Mouse (Mus musculus) cerebellum, adult 11 months (tissue): ENCODE data around the gene Gsx2.

Experiments
- DNase-seq: peaks from one replicate; pipeline ENCODE4 v3.0.0; 2022

The Gsx2 gene

GRCm38 (mm10) chr5:75075383-75075941, at the start of gene Gsx2:
Gsx2 (plus strand) TSS chr5:75075601.
- no peak for DNase-seq

GRCm38 (mm10) chr5:75035475-75035874, 39.9 kb upstream of the Gsx2 start:
- no peak for DNase-seq

- DNase-seq: no peak
These were observed 36.1 kb upstream of the Gsx2 start for GRCm38 (mm10) chr5:75039307-75039706.

GRCm38 (mm10) chr5:75043011-75043445, 32.4 kb upstream of the Gsx2 start:
- DNase-seq: no peak

DNA sequence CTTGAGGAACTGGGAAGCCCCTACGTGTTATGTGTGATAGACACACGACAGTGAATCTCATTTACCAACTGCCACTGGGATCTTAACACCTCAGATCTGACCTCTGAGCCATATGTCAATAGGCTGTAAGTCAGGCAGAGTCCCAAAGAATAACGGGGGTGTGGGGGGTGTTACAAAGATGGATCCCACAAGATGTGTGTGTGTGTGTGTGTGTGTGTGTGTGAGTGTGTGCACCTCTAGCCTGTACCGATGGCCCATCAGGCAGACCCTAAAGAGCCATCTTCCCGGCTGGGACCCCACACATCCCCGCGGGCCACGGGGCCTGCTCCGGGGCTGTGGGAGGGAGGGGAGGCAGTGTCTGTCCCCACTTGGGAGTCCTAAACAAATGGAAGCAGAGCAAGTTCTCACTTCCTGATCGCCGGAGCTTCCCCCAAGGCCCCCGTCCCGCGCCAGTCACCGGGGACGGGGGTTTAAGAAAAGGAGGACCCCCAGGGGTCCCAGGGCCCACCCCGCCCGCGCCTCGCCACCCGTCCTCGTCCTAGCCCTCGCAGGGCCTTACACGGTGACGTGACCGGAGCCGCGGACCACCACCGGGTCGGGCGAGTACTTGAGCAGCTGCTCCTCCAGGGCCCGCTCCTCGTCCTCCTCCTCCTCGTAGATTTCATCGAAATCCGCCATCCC, 31.6 kb upstream of the Gsx2 start:
- no peak for DNase-seq

DNA sequence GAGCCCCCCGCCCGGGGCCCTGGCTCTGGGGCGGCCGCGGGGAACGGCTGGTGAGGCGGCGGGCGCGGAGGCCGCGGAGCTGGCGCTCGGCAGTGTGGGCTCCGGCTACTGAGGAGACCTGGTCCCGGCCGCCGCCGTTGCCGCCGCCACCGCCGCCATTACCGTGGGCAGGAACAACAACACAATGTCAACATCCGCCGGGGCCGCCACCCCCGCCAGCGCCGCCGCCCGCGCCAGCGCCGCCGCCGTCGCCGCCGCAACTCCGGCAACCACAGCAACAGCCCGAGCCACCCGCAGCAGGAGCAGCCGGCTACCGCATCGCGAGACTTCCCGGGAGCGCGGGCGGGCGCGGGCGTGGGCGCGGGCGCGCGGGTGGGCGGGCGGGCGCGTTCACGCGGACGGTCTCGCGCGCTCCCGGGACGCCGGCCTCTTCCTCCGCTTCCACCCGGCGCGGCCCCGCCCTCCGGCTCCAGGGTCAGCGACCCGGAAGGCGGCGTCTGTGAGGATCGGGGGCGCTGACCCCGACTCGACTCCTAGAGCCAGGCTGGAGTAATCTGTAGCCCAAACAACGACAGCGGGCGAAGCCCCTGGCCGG, 31.0 kb upstream of the Gsx2 start, which contains the start of gene Chic2:
TSS of gene Chic2 (minus strand) at position 465 of the 595 bp plus-strand sequence.
- DNase-seq: peak; percentile 78

DNA sequence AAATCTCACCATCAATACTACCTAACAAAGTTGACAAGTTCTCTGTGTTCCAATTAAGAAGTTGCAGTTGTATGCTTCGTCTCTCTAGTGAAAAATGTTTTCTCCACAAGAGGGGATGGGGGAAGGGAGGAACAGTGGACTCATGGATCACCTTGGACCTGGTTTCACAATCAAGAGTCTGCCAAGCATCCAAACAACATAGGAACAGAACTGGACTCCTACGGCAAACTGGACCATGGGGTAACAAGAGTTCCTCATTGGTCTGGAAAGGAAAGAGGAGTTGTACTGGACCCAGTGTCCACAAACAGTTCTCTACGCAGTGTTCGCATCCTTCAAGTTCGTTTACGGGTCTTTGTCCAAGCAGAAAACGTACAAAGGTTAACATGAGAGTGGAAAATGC, 30.0 kb upstream of the Gsx2 start:
- DNase-seq: no peak

DNA sequence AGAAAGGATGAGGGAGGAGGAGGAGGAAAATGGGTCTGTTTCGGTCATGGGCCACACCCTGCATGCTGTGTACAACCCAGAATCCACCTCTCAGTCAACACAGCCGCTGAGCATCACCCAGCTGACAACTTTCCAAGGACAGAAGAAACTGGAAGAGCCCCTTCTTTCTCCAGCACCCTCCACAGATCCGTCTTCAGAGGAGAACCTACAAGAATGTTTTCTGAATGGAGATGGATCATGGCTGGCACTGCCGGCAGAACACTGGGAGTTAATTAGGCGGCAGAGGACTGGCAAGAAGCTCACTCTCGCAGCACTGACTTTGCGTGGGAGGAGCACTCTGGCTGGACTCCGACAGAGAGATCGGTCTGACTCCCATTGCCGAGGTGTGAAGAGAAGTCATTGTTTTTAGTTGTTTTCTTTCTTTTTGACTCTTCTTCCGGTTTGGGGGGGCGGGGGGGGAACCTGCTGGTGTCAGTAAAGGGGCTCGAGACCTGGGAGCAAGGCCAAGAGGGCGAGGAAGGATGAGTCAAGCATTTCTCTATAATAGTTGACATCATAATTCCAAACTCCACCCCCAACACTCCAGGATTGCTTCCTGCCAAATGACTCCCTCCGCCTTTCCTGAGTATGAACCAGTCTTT, 28.6 kb upstream of the Gsx2 start:
- DNase-seq: no peak

DNA sequence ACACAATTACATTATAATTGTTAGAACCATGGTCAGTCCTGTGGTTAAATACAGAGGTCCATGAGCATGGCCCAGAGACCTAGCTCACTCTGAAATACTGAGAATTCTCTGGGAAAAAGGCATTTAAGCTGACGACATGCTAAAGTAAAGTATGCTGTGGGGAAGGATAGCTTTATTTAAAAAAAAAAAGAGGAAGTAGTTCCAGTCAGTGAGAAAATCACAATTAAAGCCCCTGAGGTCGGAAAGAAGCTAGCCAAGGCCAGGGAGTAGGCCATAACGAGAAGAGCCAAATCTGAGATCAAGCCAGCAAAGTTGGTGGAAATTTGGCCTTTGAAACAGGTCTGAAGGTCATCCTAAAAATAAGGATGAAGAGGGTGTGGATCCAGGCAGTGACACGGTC, 24.3 kb upstream of the Gsx2 start:
- DNase-seq: no peak

GRCm38 (mm10) chr5:75063177-75063576, 12.2 kb upstream of the Gsx2 start:
- DNase-seq: no peak

GRCm38 (mm10) chr5:75066715-75067114, 8.7 kb upstream of the Gsx2 start:
- DNase-seq: no peak

- DNase-seq: no peak
These were observed 8.2 kb upstream of the Gsx2 start for GRCm38 (mm10) chr5:75067125-75067756.

- DNase-seq: no peak
These were observed 5.3 kb upstream of the Gsx2 start for GRCm38 (mm10) chr5:75070132-75070531.

GRCm38 (mm10) chr5:75070656-75071375, 4.6 kb upstream of the Gsx2 start:
- no peak for DNase-seq

- no peak for DNase-seq
These were observed 3.5 kb upstream of the Gsx2 start for GRCm38 (mm10) chr5:75071951-75072350.

DNA sequence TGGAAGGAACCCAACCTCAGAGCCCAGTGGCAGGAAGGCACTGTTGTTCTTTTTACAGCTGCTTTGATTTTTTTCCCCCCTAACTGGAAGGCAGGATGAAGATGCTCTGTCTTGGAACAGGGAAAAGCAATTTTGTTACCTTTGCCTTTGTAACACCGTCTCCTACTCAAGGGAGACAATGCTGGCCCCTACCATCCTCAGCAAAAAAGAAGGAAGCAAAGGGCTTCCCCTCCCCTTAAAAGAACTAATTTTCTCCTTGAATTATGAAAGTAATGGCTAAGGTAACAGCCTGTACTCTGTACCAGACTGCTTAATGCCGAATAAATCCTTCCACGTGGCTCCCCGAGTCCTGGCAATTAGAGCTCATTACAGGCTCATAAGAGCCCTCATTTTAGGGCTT, 2.9 kb upstream of the Gsx2 start:
- no peak for DNase-seq

- DNase-seq: no peak
These were observed 2.2 kb upstream of the Gsx2 start for GRCm38 (mm10) chr5:75073167-75073566.

DNA sequence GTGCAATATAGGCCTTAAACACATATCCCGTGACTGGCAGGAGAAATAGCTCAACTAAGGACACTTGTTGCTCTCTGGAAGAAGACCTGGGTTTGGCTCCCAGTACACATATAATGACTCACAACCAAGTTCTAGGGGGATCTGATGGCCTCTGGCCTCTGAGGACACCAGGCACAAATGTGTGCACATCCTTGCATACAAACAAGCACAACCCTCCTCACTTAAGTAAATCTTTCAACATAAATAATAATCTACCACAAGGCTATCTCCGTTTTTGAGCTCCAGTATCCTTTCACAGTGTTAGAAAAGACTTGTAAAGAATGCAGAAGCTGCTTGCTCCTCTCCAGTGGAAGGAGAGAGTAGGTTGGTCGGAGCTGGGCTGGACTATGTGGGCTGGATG, 1.7 kb upstream of the Gsx2 start:
- no peak for DNase-seq

GRCm38 (mm10) chr5:75074132-75074531, 1.3 kb upstream of the Gsx2 start:
- no peak for DNase-seq

DNA sequence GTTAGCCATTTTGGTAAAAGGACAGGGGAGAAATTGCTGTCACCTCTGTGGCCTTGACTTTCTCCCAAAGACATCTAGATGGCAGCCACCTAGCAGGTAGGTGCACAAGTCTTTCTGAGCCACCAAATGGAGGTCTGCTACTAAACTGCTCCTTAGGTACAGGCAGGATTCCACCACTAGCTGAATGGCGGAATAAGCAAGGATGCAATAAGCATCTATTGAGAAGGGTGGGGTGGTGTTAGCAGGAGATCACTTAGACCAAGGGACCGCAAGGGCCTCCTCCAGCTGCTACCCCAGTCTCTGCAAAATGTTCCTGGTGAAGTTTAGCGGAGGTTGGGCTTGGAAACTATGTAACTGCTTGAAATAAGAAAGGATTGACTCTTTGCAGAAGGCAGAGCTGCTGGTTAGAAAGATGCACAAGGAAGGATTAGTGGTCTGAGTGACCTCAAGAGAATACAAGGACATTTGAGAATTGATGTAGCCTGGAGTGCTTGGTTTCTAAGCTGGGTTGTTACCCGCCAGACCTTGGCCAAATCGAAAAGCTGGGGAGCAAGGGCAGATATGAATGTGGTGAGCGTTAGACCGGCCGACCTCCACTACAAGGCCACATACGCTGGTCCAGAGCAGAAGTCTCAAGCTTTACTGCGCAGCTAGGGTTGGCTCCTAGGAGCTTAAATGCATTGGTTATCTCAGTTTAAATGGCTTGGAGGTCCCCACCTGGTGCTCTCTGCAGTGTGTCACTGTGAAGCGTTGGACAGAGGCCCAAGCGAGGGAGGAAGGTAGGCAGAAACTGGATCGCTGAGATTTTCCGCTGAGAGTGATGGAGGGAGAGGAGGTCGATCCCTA, 641 bp upstream of the Gsx2 start:
- no peak for DNase-seq

GRCm38 (mm10) chr5:75076326-75077050, 1.1 kb downstream of the Gsx2 start:
- DNase-seq: no peak
